ENCODE assay signal across 10 mouse cellular contexts in genomic region chr11:97082977-97083376, GRCm38 (mm10). TPM values are rescaled to one million over a fixed set of nuclear protein-coding genes. Genes with fewer than 3 reads are reported as not detected.
DNase-seq lines count a peak whose midpoint lies in the region; TF ChIP-seq lines count a peak whose summit lies in the region.
"Had no signal": no experiment of that assay in that cellular context is flagged by ENCODE, and none has a peak within 500 bp of the region (broad histone marks: within the 10 kb centered on the region; RNA-seq: fewer than 3 reads in every experiment).

No protein-coding gene starts in this region.

- no peak for TF ChIP-seq POLR2A in thymus, adult 2 months (IDR thresholded peaks at IDR 0.05; ENCODE audit: control insufficient read depth, extremely low read depth, insufficient read depth, low read length, poor library complexity)
- TF ChIP-seq POLR2A in cortical plate, adult 2 months (IDR thresholded peaks at IDR 0.05; ENCODE audit: extremely low read depth, insufficient read depth, low read length), result no peak

- H3K9me3 ChIP-seq in limb, embryonic 10.5 days (replicated peaks), result no peaks in the 10 kb centered on the region; the same call in 1 of the 2 replicates
- H3K9me3 ChIP-seq: limb, embryonic 15.5 days had no signal

- intact Hi-C loops in heart, postnatal 36 days (cut with DNase I), result no loop called here

- 35% methylated on average over 11 of the region's 11 CpGs for WGBS in thymus, adult 2 months
- 48% methylated on average over 11 of the region's 11 CpGs for WGBS in limb, embryonic 10.5 days

- H3K27ac ChIP-seq in thymus, adult 2 months (ENCODE audit: control insufficient read depth, insufficient read depth, low read length), result no peak overlapping the region
- H3K27ac ChIP-seq in cortical plate, adult 2 months (ENCODE audit: insufficient read depth, low read length), result no peak overlapping the region
- H3K27ac ChIP-seq in limb, embryonic 10.5 days, result no peak overlapping the region
- H3K27ac ChIP-seq: limb, embryonic 15.5 days had no signal

- no peak for TF ChIP-seq CTCF in thymus, adult 2 months (IDR thresholded peaks at IDR 0.05; ENCODE audit: borderline replicate concordance, control insufficient read depth, extremely low read depth, insufficient read depth, low read length, poor library complexity)
- peak; percentile 55 for TF ChIP-seq CTCF in cortical plate, adult 2 months (IDR thresholded peaks at IDR 0.05; ENCODE audit: extremely low read depth, insufficient read depth, low read length)

- no peak overlapping the region for H3K4me3 ChIP-seq in thymus, adult 2 months (ENCODE audit: control insufficient read depth, insufficient read depth, low read length)
- no peak overlapping the region for H3K4me3 ChIP-seq in cortical plate, adult 2 months (ENCODE audit: insufficient read depth, low read length)
- H3K4me3 ChIP-seq in limb, embryonic 10.5 days, result 0 out of 2 replicates have a peak overlapping the region, but pooled peaks have one; percentile 20

- DNase-seq in adrenal gland, adult (ENCODE audit: inconsistent age in 2 of 2, low spot score in 1 of 2), result peak; percentile 58 to 85
- DNase-seq in adrenal gland, adult 8-10 months, result no peak
- DNase-seq in thymus, adult 2 months, result peak; percentile 20
- DNase-seq in thymus, adult 18-20 months, result no peak
- peak; percentile 27 to 35 for DNase-seq in heart, postnatal 36 days
- peak; percentile 43 for DNase-seq in limb, embryonic 10.5 days (ENCODE audit: low spot score)
- peak; percentile 34 for DNase-seq in skeletal muscle tissue, adult 2 months (ENCODE audit: low read depth, low spot score)

- H3K36me3 ChIP-seq in thymus, adult 2 months (ENCODE audit: control insufficient read depth, insufficient read depth, low read length), result no peaks in the 10 kb centered on the region
- no peaks in the 10 kb centered on the region for H3K36me3 ChIP-seq in limb, embryonic 10.5 days
- H3K36me3 ChIP-seq: limb, embryonic 15.5 days had no signal

- H3K4me1 ChIP-seq in thymus, adult 2 months (replicated peaks; ENCODE audit: control insufficient read depth, insufficient read depth, low read length), result no peaks in the 10 kb centered on the region
- no peaks in the 10 kb centered on the region for H3K4me1 ChIP-seq in cortical plate, adult 2 months (ENCODE audit: control insufficient read depth, insufficient read depth, low read length)
- peaks cover 19% of the 10 kb centered on the region for H3K4me1 ChIP-seq in limb, embryonic 10.5 days

- peaks cover 3% of the 10 kb centered on the region; the same call in 1 of the 2 replicates for H3K27me3 ChIP-seq in thymus, adult 2 months (ENCODE audit: control insufficient read depth, insufficient read depth, low read length)
- peaks cover 15% of the 10 kb centered on the region for H3K27me3 ChIP-seq in limb, embryonic 10.5 days (ENCODE audit: low read depth, poor library complexity, severe bottlenecking)

RNA-seq across cellular contexts. Expression of gene Tbx21, which starts 32.2 kb away (rescaled TPM):
- under 1 TPM; 0.31 to 0.51 (median 0.48) TPM for total RNA-seq in adrenal gland, adult 8-10 months (2022)
- polyA plus RNA-seq in thymus, adult 2 months (2012; rRNA removed), result 4.0 TPM in 2 replicates
- polyA plus RNA-seq in cortical plate, adult 2 months (2012; rRNA removed), result 0.10 and 0.11 TPM in 2 replicates
- total RNA-seq in heart, postnatal 36 days (2021), result not detected
- polyA plus RNA-seq in limb, embryonic 10.5 days (2016; fragmentation: Nextera tagmentation; extraction: Ambion mirVana), result 0.05 and 0.08 TPM in 2 replicates
- polyA plus RNA-seq: C2C12; limb, embryonic 15.5 days had no signal

RNA-seq across cellular contexts. Expression of gene Osbpl7, which starts 32.5 kb away (rescaled TPM):
- total RNA-seq in adrenal gland, adult 8-10 months (2022), result 10 to 100 TPM; 14.3 to 23.7 (median 18.1) TPM
- polyA plus RNA-seq in thymus, adult 2 months (2012; rRNA removed), result 36.7 and 37.7 TPM in 2 replicates
- polyA plus RNA-seq in cortical plate, adult 2 months (2012; rRNA removed), result 14.0 and 14.1 TPM in 2 replicates
- 1 to 10 TPM; 3.8 to 4.9 TPM for total RNA-seq in heart, postnatal 36 days (2021)
- polyA plus RNA-seq in limb, embryonic 10.5 days (2016; fragmentation: Nextera tagmentation; extraction: Ambion mirVana), result 8.3 and 10.1 TPM in 2 replicates

RNA-seq across cellular contexts. Expression of gene Mrpl10, which starts 41.6 kb away (rescaled TPM):
- total RNA-seq in adrenal gland, adult 8-10 months (2022), result 100 to 1,000 TPM; 129 to 161 (median 147) TPM
- 90.1 and 95.4 TPM in 2 replicates for polyA plus RNA-seq in thymus, adult 2 months (2012; rRNA removed)
- polyA plus RNA-seq in cortical plate, adult 2 months (2012; rRNA removed), result 67.7 and 68.6 TPM in 2 replicates
- 10 to 100 TPM; 85.0 to 89.8 TPM for total RNA-seq in heart, postnatal 36 days (2021)
- 93.6 and 94.8 TPM in 2 replicates for polyA plus RNA-seq in limb, embryonic 10.5 days (2016; fragmentation: Nextera tagmentation; extraction: Ambion mirVana)

RNA-seq across cellular contexts. Expression of gene Lrrc46, which starts 41.8 kb away (rescaled TPM):
- total RNA-seq in adrenal gland, adult 8-10 months (2022), result 1 to 10 TPM; 1.1 to 1.5 (median 1.3) TPM
- polyA plus RNA-seq in thymus, adult 2 months (2012; rRNA removed), result 0.46 and 0.58 TPM in 2 replicates
- polyA plus RNA-seq in cortical plate, adult 2 months (2012; rRNA removed), result 0.91 and 1.1 TPM in 2 replicates
- total RNA-seq in heart, postnatal 36 days (2021), result not detected
- polyA plus RNA-seq in limb, embryonic 10.5 days (2016; fragmentation: Nextera tagmentation; extraction: Ambion mirVana), result 0.90 and 1.0 TPM in 2 replicates

RNA-seq across cellular contexts. Expression of gene Scrn2, which starts 53.2 kb away (rescaled TPM):
- total RNA-seq in adrenal gland, adult 8-10 months (2022), result 10 to 100 TPM; 19.4 to 40.6 (median 31.8) TPM
- 18.6 and 20.5 TPM in 2 replicates for polyA plus RNA-seq in thymus, adult 2 months (2012; rRNA removed)
- 4.4 and 6.3 TPM in 2 replicates for polyA plus RNA-seq in cortical plate, adult 2 months (2012; rRNA removed)
- total RNA-seq in heart, postnatal 36 days (2021), result 10 to 100 TPM; 13.7 to 14.1 TPM
- 47.5 and 50.4 TPM in 2 replicates for polyA plus RNA-seq in limb, embryonic 10.5 days (2016; fragmentation: Nextera tagmentation; extraction: Ambion mirVana)

Comparison
In these comparisons a context has a peak if more than half of its experiments do, and no peak if none do; other contexts are left out.
1. DNase-seq: peak in adrenal gland, adult (2 of 2), thymus, adult 2 months (single experiment), heart, postnatal 36 days (2 of 2), limb, embryonic 10.5 days (single experiment) and skeletal muscle tissue, adult 2 months (single experiment); none in adrenal gland, adult 8-10 months (single experiment) and thymus, adult 18-20 months (0 of 2).